In the genomic region with DNA sequence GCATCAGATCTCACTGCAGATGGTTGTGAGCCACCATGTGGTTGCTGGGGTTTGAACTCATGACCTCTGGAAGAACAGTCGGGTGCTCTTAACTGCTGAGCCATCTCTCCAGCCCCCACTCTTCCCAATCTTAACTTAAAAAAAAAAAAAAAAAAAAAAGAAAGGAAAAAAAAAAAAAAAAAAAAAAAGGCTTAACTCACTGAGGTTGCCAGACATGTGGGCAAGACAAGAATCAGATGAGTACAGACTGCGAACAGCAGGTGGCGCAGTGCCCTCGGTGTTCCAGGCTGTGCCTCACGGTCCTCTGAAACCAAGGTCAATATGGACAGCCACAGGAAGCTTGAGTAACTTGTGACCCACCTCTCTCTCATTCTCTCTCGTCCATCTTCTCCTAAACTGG, we compare ENCODE assay signal across 8 mouse cellular contexts. TPM values are rescaled to one million over a fixed set of nuclear protein-coding genes. Genes with fewer than 3 reads are reported as not detected.
A peak's percentile ranks its signal among the peaks of the same experiment; 100 is the strongest.
DNase-seq lines count a peak whose midpoint lies in the region; ATAC-seq and TF ChIP-seq lines count a peak whose summit lies in the region.

No protein-coding gene starts in this region.

- WGBS in midbrain, embryonic 10.5 days: 9% methylated on average over 6 of the region's 6 CpGs
- WGBS in midbrain, embryonic 15.5 days: 3% methylated on average over 6 of the region's 6 CpGs
- whole genome bisulfite sequencing in intestine, postnatal 0 days: 3% methylated on average over 6 of the region's 6 CpGs
- WGBS in stomach, embryonic 15.5 days: 5% methylated on average over 6 of the region's 6 CpGs

- H3K36me3 ChIP-seq in midbrain, embryonic 10.5 days: no peaks in the 10 kb centered on the region
- H3K36me3 ChIP-seq in midbrain, embryonic 15.5 days (replicated peaks): no peaks in the 10 kb centered on the region
- H3K36me3 ChIP-seq in intestine, postnatal 0 days (ENCODE audit: control insufficient read depth, insufficient read depth): no peaks in the 10 kb centered on the region
- H3K36me3 ChIP-seq in stomach, embryonic 15.5 days: no peaks in the 10 kb centered on the region

- H3K27me3 ChIP-seq in midbrain, embryonic 10.5 days (ENCODE audit: low read depth, poor library complexity, severe bottlenecking): no peaks in the 10 kb centered on the region
- H3K27me3 ChIP-seq in midbrain, embryonic 15.5 days (replicated peaks): no peaks in the 10 kb centered on the region
- H3K27me3 ChIP-seq in intestine, postnatal 0 days (replicated peaks; ENCODE audit: control insufficient read depth, insufficient read depth, low read length): no peaks in the 10 kb centered on the region
- no peaks in the 10 kb centered on the region for H3K27me3 ChIP-seq in stomach, embryonic 15.5 days (replicated peaks)

- H3K9ac ChIP-seq in midbrain, embryonic 15.5 days: no peak overlapping the region
- H3K9ac ChIP-seq in intestine, postnatal 0 days (ENCODE audit: low read depth, low read length): no peak overlapping the region
- H3K9ac ChIP-seq in stomach, embryonic 15.5 days: no peak overlapping the region

- DNase-seq in midbrain, embryonic 10.5 days (ENCODE audit: low spot score): peak; percentile 87
- DNase-seq in cerebellum, adult 9-11 months: peak; percentile 79
- peak; percentile 82 for DNase-seq in gastrocnemius, postnatal 10 days
- DNase-seq in left cerebral cortex, postnatal 4 days: peak; percentile 81

- peak; percentile 89 for TF ChIP-seq CTCF in intestine, postnatal 0 days (IDR thresholded peaks at IDR 0.05; ENCODE audit: low read depth)

- H3K4me3 ChIP-seq in midbrain, embryonic 10.5 days: no peak overlapping the region
- no peak overlapping the region for H3K4me3 ChIP-seq in midbrain, embryonic 15.5 days
- no peak overlapping the region for H3K4me3 ChIP-seq in intestine, postnatal 0 days (ENCODE audit: low read depth, low read length)
- H3K4me3 ChIP-seq in stomach, embryonic 15.5 days (replicated peaks): no peak overlapping the region

- intact Hi-C loops in left cerebral cortex, postnatal 4 days (cut with DNase I): loop anchor here (5.0 kb wide), 1 partner anchor 41 kb away; no protein-coding TSS in a partner anchor

- peaks cover 6% of the 10 kb centered on the region; the same call in 1 of the 2 replicates for H3K4me1 ChIP-seq in midbrain, embryonic 10.5 days
- H3K4me1 ChIP-seq in midbrain, embryonic 15.5 days: no peaks in the 10 kb centered on the region
- H3K4me1 ChIP-seq in intestine, postnatal 0 days (replicated peaks; ENCODE audit: control insufficient read depth, insufficient read depth, low read length): no peaks in the 10 kb centered on the region
- no peaks in the 10 kb centered on the region for H3K4me1 ChIP-seq in stomach, embryonic 15.5 days

- no peak overlapping the region for H3K4me2 ChIP-seq in midbrain, embryonic 15.5 days
- H3K4me2 ChIP-seq in intestine, postnatal 0 days (replicated peaks; ENCODE audit: low read depth): no peak overlapping the region
- H3K4me2 ChIP-seq in stomach, embryonic 15.5 days: no peak overlapping the region

- no peak for ATAC-seq in midbrain, embryonic 15.5 days (replicated peaks)
- ATAC-seq in intestine, postnatal 0 days: peak; percentile 61; the same call in 1 of the 2 replicates
- ATAC-seq in monocyte, adult 5-6 weeks (replicated peaks; ENCODE audit: insufficient number of reproducible peaks, low FRiP score, low TSS enrichment, poor library complexity, severe bottlenecking): peak; percentile 94
- ATAC-seq in stomach, embryonic 15.5 days (ENCODE audit: insufficient read depth, low FRiP score, low read depth): peak; percentile 70; the same call in 1 of the 2 replicates

- H3K9me3 ChIP-seq in midbrain, embryonic 10.5 days (replicated peaks): no peaks in the 10 kb centered on the region
- H3K9me3 ChIP-seq in midbrain, embryonic 15.5 days: no peaks in the 10 kb centered on the region
- H3K9me3 ChIP-seq in intestine, postnatal 0 days (ENCODE audit: control insufficient read depth): no peaks in the 10 kb centered on the region
- no peaks in the 10 kb centered on the region for H3K9me3 ChIP-seq in stomach, embryonic 15.5 days

- no peak overlapping the region for H3K27ac ChIP-seq in midbrain, embryonic 10.5 days (replicated peaks)
- H3K27ac ChIP-seq in midbrain, embryonic 15.5 days: no peak overlapping the region
- H3K27ac ChIP-seq in intestine, postnatal 0 days (ENCODE audit: low read depth, low read length): no peak overlapping the region
- H3K27ac ChIP-seq in stomach, embryonic 15.5 days: no peak overlapping the region

RNA-seq across cellular contexts. Expression of a gene that starts 25.8 kb away (rescaled TPM):
- polyA plus RNA-seq in midbrain, embryonic 10.5 days (2016; fragmentation: Nextera tagmentation; extraction: Ambion mirVana): 8.2 and 9.6 TPM in 2 replicates
- 10.8 and 11.2 TPM in 2 replicates for polyA plus RNA-seq in midbrain, embryonic 15.5 days (2015; fragmentation: Nextera tagmentation; extraction: Ambion mirVana)
- 10 to 100 TPM; 19.1 to 22.4 TPM for total RNA-seq in gastrocnemius, postnatal 10 days (2021)
- polyA plus RNA-seq in intestine, postnatal 0 days (2015; fragmentation: Nextera tagmentation; extraction: Ambion mirVana): 14.9 and 17.2 TPM in 2 replicates
- total RNA-seq in left cerebral cortex, postnatal 4 days (2021): 10 to 100 TPM; 15.9 to 19.4 TPM
- total RNA-seq in monocyte, adult 5-6 weeks (2017): 24.2 to 38.2 TPM (median 33.3 TPM) in 3 replicates
- polyA plus RNA-seq in stomach, embryonic 15.5 days (2015; fragmentation: Nextera tagmentation; extraction: Ambion mirVana): 9.5 and 10.5 TPM in 2 replicates

RNA-seq across cellular contexts. Expression of a gene that starts 48.2 kb away (rescaled TPM):
- polyA plus RNA-seq in midbrain, embryonic 10.5 days (2016; fragmentation: Nextera tagmentation; extraction: Ambion mirVana): 263 and 275 TPM in 2 replicates
- polyA plus RNA-seq in midbrain, embryonic 15.5 days (2015; fragmentation: Nextera tagmentation; extraction: Ambion mirVana): 146 and 151 TPM in 2 replicates
- over 10,000 TPM; 16,629 to 18,397 TPM for total RNA-seq in gastrocnemius, postnatal 10 days (2021)
- polyA plus RNA-seq in intestine, postnatal 0 days (2015; fragmentation: Nextera tagmentation; extraction: Ambion mirVana): 1,318 and 1,424 TPM in 2 replicates
- 100 to 1,000 TPM; 147 to 152 TPM for total RNA-seq in left cerebral cortex, postnatal 4 days (2021)
- 29.4 to 78.0 TPM (median 49.1 TPM) in 3 replicates for total RNA-seq in monocyte, adult 5-6 weeks (2017)
- polyA plus RNA-seq in stomach, embryonic 15.5 days (2015; fragmentation: Nextera tagmentation; extraction: Ambion mirVana): 1,038 and 1,102 TPM in 2 replicates

RNA-seq across cellular contexts. Expression of a gene that starts 55.2 kb away (rescaled TPM):
- polyA plus RNA-seq in midbrain, embryonic 10.5 days (2016; fragmentation: Nextera tagmentation; extraction: Ambion mirVana): 659 and 790 TPM in 2 replicates
- 179 and 197 TPM in 2 replicates for polyA plus RNA-seq in midbrain, embryonic 15.5 days (2015; fragmentation: Nextera tagmentation; extraction: Ambion mirVana)
- total RNA-seq in gastrocnemius, postnatal 10 days (2021): 100 to 1,000 TPM; 215 to 237 TPM
- 712 and 778 TPM in 2 replicates for polyA plus RNA-seq in intestine, postnatal 0 days (2015; fragmentation: Nextera tagmentation; extraction: Ambion mirVana)
- total RNA-seq in left cerebral cortex, postnatal 4 days (2021): 10 to 100 TPM; 59.1 to 67.5 TPM
- 70.0 to 115 TPM (median 89.9 TPM) in 3 replicates for total RNA-seq in monocyte, adult 5-6 weeks (2017)
- polyA plus RNA-seq in stomach, embryonic 15.5 days (2015; fragmentation: Nextera tagmentation; extraction: Ambion mirVana): 840 and 853 TPM in 2 replicates
